Mouse (Mus musculus): Measurements from ENCODE around the gene Bri3bp.

DNA sequence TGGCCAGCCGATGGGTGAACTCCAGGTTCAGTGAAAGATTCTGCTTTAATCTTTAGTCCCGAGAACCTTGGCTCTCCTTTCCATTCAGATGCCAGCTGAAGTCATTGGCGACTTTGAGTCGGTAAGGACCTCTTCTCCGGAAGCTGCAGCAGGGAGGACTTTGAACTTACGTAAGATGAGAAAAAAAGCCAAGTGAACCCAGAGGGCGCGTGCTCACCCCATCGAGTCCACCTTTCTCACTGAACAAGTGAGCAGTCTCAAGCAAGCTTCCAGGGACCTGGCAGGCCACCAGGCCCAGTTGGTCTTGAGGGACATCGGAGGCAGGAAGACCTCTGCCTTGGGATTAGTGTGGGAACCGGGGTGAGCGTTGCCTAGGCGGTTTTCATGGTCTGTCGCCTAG lies 25.9 kb downstream of the Bri3bp start:
- TF ChIP-seq POLR2A (IDR thresholded peaks at IDR 0.05; ENCODE audit: borderline replicate concordance, extremely low read depth, insufficient read depth, insufficient read length, poor library complexity, severe bottlenecking) (no peak), CTCF (IDR thresholded peaks at IDR 0.05; ENCODE audit: borderline replicate concordance, extremely low read depth, insufficient read depth, insufficient read length) (no peak)

Data from brain, embryonic 14.5 days (tissue).